Mouse (Mus musculus) kidney, adult 2 months (tissue): ENCODE measurements around the gene Sox30.

Experiments used
- CTCF ChIP-seq: fragments of 200-500 bp; conservative IDR thresholded peaks from 2 replicates; pipeline ENCODE4 v1.5.1; 2011; ENCODE audit warnings: low read depth, mild to moderate bottlenecking, control low read depth, low read length, moderate library complexity, mixed read lengths; ENCODE audit not compliant: insufficient read depth, insufficient read length
- POLR2A ChIP-seq: fragments of 200-500 bp; IDR thresholded peaks from one replicate; pipeline ENCODE4 v1.6.1; 2011; ENCODE audit warnings: low read depth, low read length, control low read depth

- TF ChIP-seq CTCF (no peak), POLR2A (no peak)
Observed at GRCm38 (mm10) chr11:45980893-45981253, 763 bp downstream of the Sox30 start.
